Mouse (Mus musculus) hindbrain, embryonic 13.5 days (tissue): ENCODE data around the gene Map7d1. TPM values are rescaled to one million over a fixed set of nuclear protein-coding genes. Genes with fewer than 3 reads are reported as not detected.

Source experiments
- ATAC-seq: fragments of 200-750 bp; cut with Nextera tagmentation; 2 replicates; pipeline ENCODE4 v1.8.0; 2017; ENCODE audit warnings: moderate TSS enrichment; ENCODE audit not compliant: low FRiP score
- H3K27ac ChIP-seq: fragments of 300-500 bp; sonication (generic); 2 replicates; pipeline ENCODE4 v1.5.1; 2015; ENCODE audit warnings: inconsistent platforms, mild to moderate bottlenecking, moderate library complexity
- H3K27me3 ChIP-seq: fragments of 300-500 bp; sonication (generic); 2 replicates; pipeline ENCODE4 v1.6.1; 2015; ENCODE audit warnings: mild to moderate bottlenecking, inconsistent platforms
- H3K36me3 ChIP-seq: fragments of 300-500 bp; sonication (generic); 2 replicates; pipeline ENCODE4 v1.6.1; 2015; ENCODE audit warnings: mild to moderate bottlenecking, inconsistent platforms
- H3K4me1 ChIP-seq: fragments of 300-500 bp; sonication (generic); replicated peaks from 2 replicates; pipeline ENCODE4 v1.6.1; 2015; ENCODE audit warnings: inconsistent platforms
- H3K4me2 ChIP-seq: fragments of 300-500 bp; sonication (generic); 2 replicates; pipeline ENCODE4 v1.6.1; 2015; ENCODE audit warnings: inconsistent platforms, mild to moderate bottlenecking, moderate library complexity
- H3K4me3 ChIP-seq: fragments of 300-500 bp; sonication (generic); 2 replicates; pipeline ENCODE4 v1.5.1; 2015; ENCODE audit warnings: mild to moderate bottlenecking, inconsistent platforms
- H3K9ac ChIP-seq: fragments of 300-500 bp; sonication (generic); 2 replicates; pipeline ENCODE4 v1.6.1; 2015; ENCODE audit warnings: mild to moderate bottlenecking, inconsistent platforms
- H3K9me3 ChIP-seq: fragments of 300-500 bp; sonication (generic); 2 replicates; pipeline ENCODE4 v1.6.1; 2016; ENCODE audit warnings: inconsistent platforms
- WGBS: fragments of 180-500 bp; shearing (Covaris S2); methylation state at CpG from one replicate; pipeline ENCODE4 v1.1.7; 2015; 5-methylcytosine and 5-hydroxymethylcytosine counted together
- polyA plus RNA-seq: library from polyadenylated mRNA; unstranded; fragments of >200 nt; fragmentation: Nextera tagmentation; extraction: Ambion mirVana; gene quantifications from 2 replicates; pipeline ENCODE4 v1.2.1, GENCODE M21; 2015

Map7d1 gene
- polyA plus RNA-seq, result 79.5 and 81.8 TPM in 2 replicates

- Histone ChIP-seq H3K9me3 (no peaks in the 10 kb centered on the region), H3K4me3 (peak within 1 kb of the TSS; percentile 100), H3K4me2 (peak within 1 kb of the TSS; percentile 99), H3K27me3 (no peaks in the 10 kb centered on the region), H3K4me1 (peaks cover 71% of the 10 kb centered on the region), H3K27ac (peak within 1 kb of the TSS; percentile 95), H3K9ac (peak within 1 kb of the TSS; percentile 100), H3K36me3 (no peaks in the 10 kb centered on the region)
- under 1% methylated on average over 59 of the region's 59 CpGs for WGBS
- peak; percentile 85 for ATAC-seq
Observed at GRCm38 (mm10) chr4:126256131-126256791, at the start of gene Map7d1. TSS of gene Map7d1 (minus strand) at chr4:126256343.

- WGBS, result 92% methylated on average over 1 of the region's 1 CpGs
- ATAC-seq, result no peak
Observed at GRCm38 (mm10) chr4:126305428-126305827, 49.3 kb upstream of the Map7d1 start.

GRCm38 (mm10) chr4:126303877-126304276 is 47.7 kb upstream of the Map7d1 start:
- 63% methylated on average over 4 of the region's 4 CpGs for WGBS
- no peak overlapping the region for H3K4me3 ChIP-seq
- H3K27ac ChIP-seq, result no peak overlapping the region
- no peak for ATAC-seq
- H3K9ac ChIP-seq, result no peak overlapping the region
- no peaks in the 10 kb centered on the region for H3K9me3 ChIP-seq
- no peak overlapping the region for H3K4me2 ChIP-seq
- no peaks in the 10 kb centered on the region for H3K36me3 ChIP-seq
- peaks cover 17% of the 10 kb centered on the region for H3K4me1 ChIP-seq
- peaks cover 69% of the 10 kb centered on the region for H3K27me3 ChIP-seq

More at GRCm38 (mm10) chr4:126305428-126305827, 49.3 kb upstream of the Map7d1 start:
- H3K36me3 ChIP-seq, result no peaks in the 10 kb centered on the region
- H3K27ac ChIP-seq, result no peak overlapping the region
- no peak overlapping the region for H3K4me3 ChIP-seq
- no peak overlapping the region for H3K4me2 ChIP-seq
- H3K4me1 ChIP-seq, result peaks cover 28% of the 10 kb centered on the region
- no peaks in the 10 kb centered on the region for H3K9me3 ChIP-seq
- peaks cover 57% of the 10 kb centered on the region for H3K27me3 ChIP-seq
- H3K9ac ChIP-seq, result no peak overlapping the region

- peak overlapping the region; percentile 33 for H3K4me3 ChIP-seq
- H3K9ac ChIP-seq, result peak overlapping the region; percentile 65
- no peak overlapping the region for H3K27ac ChIP-seq
- ATAC-seq, result no peak
- peaks cover 24% of the 10 kb centered on the region for H3K4me1 ChIP-seq
- WGBS, result 5% methylated on average over 27 of the region's 27 CpGs
- no peaks in the 10 kb centered on the region for H3K36me3 ChIP-seq
- peaks cover 79% of the 10 kb centered on the region for H3K27me3 ChIP-seq
- H3K4me2 ChIP-seq, result peak overlapping the region; percentile 50
- no peaks in the 10 kb centered on the region for H3K9me3 ChIP-seq
Observed at GRCm38 (mm10) chr4:126301584-126302309, 45.6 kb upstream of the Map7d1 start.

GRCm38 (mm10) chr4:126300916-126301583 is 44.9 kb upstream of the Map7d1 start:
- Histone ChIP-seq H3K9ac (peak overlapping the region; percentile 65), H3K27me3 (peaks cover 83% of the 10 kb centered on the region), H3K4me2 (peak overlapping the region; percentile 50), H3K36me3 (no peaks in the 10 kb centered on the region), H3K4me1 (peaks cover 30% of the 10 kb centered on the region), H3K9me3 (no peaks in the 10 kb centered on the region), H3K27ac (no peak overlapping the region), H3K4me3 (peak overlapping the region; percentile 33)
- 2% methylated on average over 47 of the region's 50 CpGs for WGBS
- no peak for ATAC-seq

GRCm38 (mm10) chr4:126296617-126297101 is 40.5 kb upstream of the Map7d1 start:
- Histone ChIP-seq H3K4me1 (peaks cover 24% of the 10 kb centered on the region), H3K27ac (no peak overlapping the region), H3K9me3 (no peaks in the 10 kb centered on the region), H3K4me2 (peak overlapping the region; percentile 67), H3K27me3 (peaks cover 75% of the 10 kb centered on the region), H3K9ac (peak overlapping the region; percentile 68), H3K36me3 (no peaks in the 10 kb centered on the region), H3K4me3 (peak overlapping the region; percentile 38)
- under 1% methylated on average over 34 of the region's 34 CpGs for WGBS
- 0 out of 2 replicates have a peak, but pooled peaks have one; percentile 12 for ATAC-seq

- H3K4me1 ChIP-seq, result peaks cover 17% of the 10 kb centered on the region
- H3K9me3 ChIP-seq, result no peaks in the 10 kb centered on the region
- 34% methylated on average over 4 of the region's 4 CpGs for WGBS
- no peak overlapping the region for H3K9ac ChIP-seq
- ATAC-seq, result no peak
- peaks cover 72% of the 10 kb centered on the region for H3K27me3 ChIP-seq
- no peaks in the 10 kb centered on the region for H3K36me3 ChIP-seq
- H3K4me2 ChIP-seq, result no peak overlapping the region
- H3K27ac ChIP-seq, result no peak overlapping the region
- 0 out of 2 replicates have a peak overlapping the region, but pooled peaks have one; percentile 38 for H3K4me3 ChIP-seq
Observed at GRCm38 (mm10) chr4:126295937-126296336, 39.8 kb upstream of the Map7d1 start.

GRCm38 (mm10) chr4:126295152-126295551 is 39.0 kb upstream of the Map7d1 start:
- Histone ChIP-seq H3K27ac (no peak overlapping the region), H3K27me3 (peaks cover 70% of the 10 kb centered on the region), H3K9ac (no peak overlapping the region), H3K4me2 (no peak overlapping the region), H3K36me3 (no peaks in the 10 kb centered on the region), H3K9me3 (no peaks in the 10 kb centered on the region), H3K4me1 (peaks cover 13% of the 10 kb centered on the region), H3K4me3 (no peak overlapping the region)
- 81% methylated on average over 6 of the region's 6 CpGs for WGBS
- ATAC-seq, result no peak

GRCm38 (mm10) chr4:126291196-126291595 is 35.1 kb upstream of the Map7d1 start:
- no peak for ATAC-seq
- H3K9ac ChIP-seq, result no peak overlapping the region
- H3K4me3 ChIP-seq, result no peak overlapping the region
- H3K27ac ChIP-seq, result no peak overlapping the region
- no peaks in the 10 kb centered on the region for H3K9me3 ChIP-seq
- no peak overlapping the region for H3K4me2 ChIP-seq
- no peaks in the 10 kb centered on the region for H3K36me3 ChIP-seq
- peaks cover 70% of the 10 kb centered on the region for H3K27me3 ChIP-seq
- 47% methylated on average over 11 of the region's 13 CpGs for WGBS
- H3K4me1 ChIP-seq, result peaks cover 22% of the 10 kb centered on the region

GRCm38 (mm10) chr4:126290314-126290713 is 34.2 kb upstream of the Map7d1 start:
- H3K4me2 ChIP-seq, result no peak overlapping the region
- WGBS, result 79% methylated on average over 8 of the region's 8 CpGs
- H3K27ac ChIP-seq, result no peak overlapping the region
- peaks cover 68% of the 10 kb centered on the region for H3K27me3 ChIP-seq
- no peaks in the 10 kb centered on the region for H3K36me3 ChIP-seq
- H3K4me3 ChIP-seq, result no peak overlapping the region
- no peak overlapping the region for H3K9ac ChIP-seq
- no peaks in the 10 kb centered on the region for H3K9me3 ChIP-seq
- ATAC-seq, result no peak
- peaks cover 22% of the 10 kb centered on the region for H3K4me1 ChIP-seq

GRCm38 (mm10) chr4:126288085-126288666 is 32.0 kb upstream of the Map7d1 start:
- Histone ChIP-seq H3K36me3 (no peaks in the 10 kb centered on the region), H3K4me3 (peak overlapping the region; percentile 2; the same call in 1 of the 2 replicates), H3K27ac (no peak overlapping the region), H3K27me3 (peaks cover 75% of the 10 kb centered on the region), H3K4me1 (peaks cover 22% of the 10 kb centered on the region), H3K9ac (0 out of 2 replicates have a peak overlapping the region, but pooled peaks have one; percentile 24), H3K4me2 (peak overlapping the region; percentile 10; the same call in 1 of the 2 replicates), H3K9me3 (no peaks in the 10 kb centered on the region)
- ATAC-seq, result no peak
- 37% methylated on average over 17 of the region's 17 CpGs for WGBS
